Mouse (Mus musculus) CH12.LX (cell line): ENCODE results near the gene Plch2.

Experiments
- CTCF ChIP-seq, 2 experiments: IDR thresholded peaks in 1 of 2; conservative IDR thresholded peaks in 1 of 2; 2 replicates each; pipeline ENCODE4 v1.5.1; 2011 to 2012; ENCODE audit warnings: low read depth in 2 of 2, low read length in 2 of 2, improper control_type of control experiment in 1 of 2, inconsistent platforms in 1 of 2, mild to moderate bottlenecking in 1 of 2, moderate library complexity in 1 of 2
- EP300 ChIP-seq: IDR thresholded peaks from 2 replicates; pipeline ENCODE4 v1.6.1; 2011; ENCODE audit warnings: low read length, improper control_type of control experiment
- ETS1 ChIP-seq: conservative IDR thresholded peaks from 2 replicates; pipeline ENCODE4 v1.6.1; 2012; ENCODE audit warnings: low read depth, mild to moderate bottlenecking, inconsistent platforms, low read length, improper control_type of control experiment, moderate library complexity
- KAT2A ChIP-seq: IDR thresholded peaks from 2 replicates; pipeline ENCODE4 v1.6.1; 2012; ENCODE audit warnings: low read length, improper control_type of control experiment, inconsistent platforms; ENCODE audit not compliant: insufficient replicate concordance
- MXI1 ChIP-seq: IDR thresholded peaks from 2 replicates; pipeline ENCODE4 v1.6.1; 2011; ENCODE audit warnings: mild to moderate bottlenecking, low read depth, low read length, improper control_type of control experiment
- NRF1 ChIP-seq: IDR thresholded peaks from 2 replicates; pipeline ENCODE4 v1.6.1; 2014; ENCODE audit warnings: low read depth, mild to moderate bottlenecking, inconsistent platforms, low read length, improper control_type of control experiment, moderate library complexity
- PAX5 ChIP-seq: IDR thresholded peaks from 2 replicates; pipeline ENCODE4 v1.6.1; 2012; ENCODE audit warnings: low read length, inconsistent platforms, mixed read lengths
- POLR2A ChIP-seq: IDR thresholded peaks from 2 replicates; pipeline ENCODE4 v1.6.1; 2011; ENCODE audit warnings: low read depth, mild to moderate bottlenecking, improper control_type of control experiment, low read length
- USF2 ChIP-seq: conservative IDR thresholded peaks from 2 replicates; pipeline ENCODE4 v1.6.1; 2011; ENCODE audit warnings: low read depth, low read length, improper control_type of control experiment

DNA sequence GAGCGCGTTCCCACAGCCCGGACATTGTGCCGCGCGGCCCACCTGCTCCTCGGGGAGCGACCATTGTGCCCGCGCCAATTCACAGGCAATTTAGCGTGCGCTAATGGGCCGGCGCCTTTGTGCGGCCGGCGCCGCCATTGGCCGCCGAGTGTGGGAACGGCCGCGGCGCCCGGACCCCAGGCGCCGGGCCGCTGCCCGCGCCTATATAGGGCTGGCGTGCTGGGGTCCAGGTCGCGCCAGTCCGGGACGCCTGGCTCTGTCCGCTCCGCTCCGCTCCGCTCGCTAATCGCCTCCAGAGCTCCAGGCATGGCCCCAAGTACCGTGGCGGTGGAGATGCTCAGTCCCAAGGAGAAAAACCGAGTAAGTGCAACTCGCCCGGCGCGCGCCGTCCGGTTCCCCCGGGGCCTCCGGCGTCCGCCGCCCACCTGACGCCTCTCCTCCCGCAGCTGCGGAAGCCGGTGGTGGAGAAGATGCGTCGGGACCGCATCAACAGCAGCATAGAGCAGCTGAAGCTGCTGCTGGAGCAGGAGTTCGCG is 95.8 kb downstream of the Plch2 start, which contains the start of gene Hes5:
- no peak for TF ChIP-seq CTCF (conservative IDR thresholded peaks at IDR 0.05 in 1 of 2, IDR thresholded peaks at IDR 0.05 in 1 of 2; ENCODE audit: low read depth in 2 of 2, low read length in 2 of 2)
- no peak for TF ChIP-seq ETS1
- no peak for TF ChIP-seq MXI1
- TF ChIP-seq POLR2A = no peak
- no peak for TF ChIP-seq USF2
- no peak for TF ChIP-seq EP300
- no peak for TF ChIP-seq NRF1
- no peak for TF ChIP-seq PAX5
- TF ChIP-seq KAT2A = no peak
